Mouse (Mus musculus) embryonic facial prominence, embryonic 12.5 days (tissue): ENCODE results near the gene Pbx1. TPM values are rescaled to one million over a fixed set of nuclear protein-coding genes. Genes with fewer than 3 reads are reported as not detected.

Source experiments
- ATAC-seq: fragments of 200-750 bp; cut with Nextera tagmentation; 2 replicates; pipeline ENCODE4 v1.8.0; 2017; ENCODE audit not compliant: insufficient number of reproducible peaks, insufficient read depth, low FRiP score, low TSS enrichment
- H3K27ac ChIP-seq: fragments of 300-500 bp; sonication (generic); 2 replicates; pipeline ENCODE4 v1.5.1; 2016; ENCODE audit warnings: mild to moderate bottlenecking
- H3K27me3 ChIP-seq: fragments of 300-500 bp; sonication (generic); 2 replicates; pipeline ENCODE4 v1.6.1; 2016; ENCODE audit warnings: mild to moderate bottlenecking, moderate library complexity
- H3K36me3 ChIP-seq: fragments of 300-500 bp; sonication (generic); 2 replicates; pipeline ENCODE4 v1.6.1; 2016; ENCODE audit warnings: mild to moderate bottlenecking
- H3K4me1 ChIP-seq: fragments of 300-500 bp; sonication (generic); 2 replicates; pipeline ENCODE4 v1.6.1; 2016
- H3K4me2 ChIP-seq: fragments of 300-500 bp; sonication (generic); replicated peaks from 2 replicates; pipeline ENCODE4 v1.6.1; 2016; ENCODE audit warnings: mild to moderate bottlenecking, moderate library complexity
- H3K4me3 ChIP-seq: fragments of 300-500 bp; sonication (generic); 2 replicates; pipeline ENCODE4 v1.5.1; 2016; ENCODE audit warnings: mild to moderate bottlenecking
- H3K9ac ChIP-seq: fragments of 300-500 bp; sonication (generic); 2 replicates; pipeline ENCODE4 v1.6.1; 2016; ENCODE audit warnings: mild to moderate bottlenecking, moderate library complexity
- H3K9me3 ChIP-seq: fragments of 300-500 bp; sonication (generic); 2 replicates; pipeline ENCODE4 v1.6.1; 2016; ENCODE audit warnings: mild to moderate bottlenecking, moderate library complexity
- WGBS: fragments of 180-500 bp; shearing (Covaris S2); methylation state at CpG from one replicate; pipeline ENCODE4 v1.1.7; 2016; 5-methylcytosine and 5-hydroxymethylcytosine counted together
- polyA plus RNA-seq: library from polyadenylated mRNA; unstranded; fragments of >200 nt; fragmentation: Nextera tagmentation; extraction: Ambion mirVana; gene quantifications from 2 replicates; pipeline ENCODE4 v1.2.1, GENCODE M21; 2016

Pbx1 gene
- polyA plus RNA-seq, 1 experiment from 2014 or later: 66.3 TPM

- H3K4me2 ChIP-seq: no peak overlapping the region
- no peak overlapping the region for H3K4me3 ChIP-seq
- no peaks in the 10 kb centered on the region for H3K27me3 ChIP-seq
- peaks cover 18% of the 10 kb centered on the region for H3K4me1 ChIP-seq
- no peak overlapping the region for H3K27ac ChIP-seq
- H3K9ac ChIP-seq: no peak overlapping the region
- WGBS: 88% methylated on average over 7 of the region's 7 CpGs
- no peaks in the 10 kb centered on the region for H3K9me3 ChIP-seq
- no peak for ATAC-seq
- H3K36me3 ChIP-seq: no peaks in the 10 kb centered on the region
Measured at GRCm38 (mm10) chr1:168312710-168313447, 119.2 kb downstream of the Pbx1 start.

GRCm38 (mm10) chr1:168309101-168309521 is 123.0 kb downstream of the Pbx1 start:
- no peaks in the 10 kb centered on the region for H3K36me3 ChIP-seq
- whole genome bisulfite sequencing: 55% methylated on average over 8 of the region's 8 CpGs
- no peaks in the 10 kb centered on the region for H3K27me3 ChIP-seq
- no peak overlapping the region for H3K9ac ChIP-seq
- no peak; the same call in 1 of the 2 replicates for ATAC-seq
- no peaks in the 10 kb centered on the region for H3K9me3 ChIP-seq
- no peak overlapping the region for H3K4me3 ChIP-seq
- H3K27ac ChIP-seq: no peak overlapping the region
- no peak overlapping the region for H3K4me2 ChIP-seq
- H3K4me1 ChIP-seq: peaks cover 18% of the 10 kb centered on the region

- Histone ChIP-seq H3K36me3 (no peaks in the 10 kb centered on the region), H3K9me3 (no peaks in the 10 kb centered on the region)
Measured at GRCm38 (mm10) chr1:168307275-168308182, 124.5 kb downstream of the Pbx1 start.

GRCm38 (mm10) chr1:168300505-168300904 is 131.6 kb downstream of the Pbx1 start:
- H3K4me3 ChIP-seq: no peak overlapping the region
- H3K9me3 ChIP-seq: no peaks in the 10 kb centered on the region
- H3K4me1 ChIP-seq: peaks cover 16% of the 10 kb centered on the region; the same call in 1 of the 2 replicates
- no peak overlapping the region for H3K9ac ChIP-seq
- no peak overlapping the region for H3K4me2 ChIP-seq
- H3K27me3 ChIP-seq: no peaks in the 10 kb centered on the region
- H3K27ac ChIP-seq: peak overlapping the region; percentile 46; the same call in 1 of the 2 replicates
- ATAC-seq: no peak
- no peaks in the 10 kb centered on the region for H3K36me3 ChIP-seq
- 74% methylated on average over 6 of the region's 6 CpGs for WGBS

More at GRCm38 (mm10) chr1:168307275-168308182, 124.5 kb downstream of the Pbx1 start:
- Histone ChIP-seq H3K27me3 (no peaks in the 10 kb centered on the region), H3K4me1 (peaks cover 18% of the 10 kb centered on the region), H3K4me2 (no peak overlapping the region), H3K4me3 (no peak overlapping the region), H3K9ac (no peak overlapping the region), H3K27ac (no peak overlapping the region)
- ATAC-seq: no peak
- 81% methylated on average over 14 of the region's 14 CpGs for WGBS

- Histone ChIP-seq H3K27ac (no peak overlapping the region), H3K9me3 (no peaks in the 10 kb centered on the region), H3K36me3 (no peaks in the 10 kb centered on the region), H3K4me1 (peaks cover 16% of the 10 kb centered on the region; the same call in 1 of the 2 replicates), H3K4me3 (no peak overlapping the region), H3K4me2 (no peak overlapping the region), H3K9ac (no peak overlapping the region), H3K27me3 (no peaks in the 10 kb centered on the region)
- 65% methylated on average over 12 of the region's 12 CpGs for WGBS
- ATAC-seq: no peak
Measured at GRCm38 (mm10) chr1:168299928-168300365, 132.1 kb downstream of the Pbx1 start.

- H3K36me3 ChIP-seq: no peaks in the 10 kb centered on the region
- H3K4me2 ChIP-seq: no peak overlapping the region
- H3K27me3 ChIP-seq: no peaks in the 10 kb centered on the region
- ATAC-seq: no peak
- no peak overlapping the region for H3K4me3 ChIP-seq
- WGBS: 91% methylated on average over 8 of the region's 8 CpGs
- peaks cover 16% of the 10 kb centered on the region; the same call in 1 of the 2 replicates for H3K4me1 ChIP-seq
- H3K9me3 ChIP-seq: no peaks in the 10 kb centered on the region
- H3K9ac ChIP-seq: no peak overlapping the region
- no peak overlapping the region for H3K27ac ChIP-seq
Measured at GRCm38 (mm10) chr1:168299181-168299580, 132.9 kb downstream of the Pbx1 start.

- Histone ChIP-seq H3K27ac (no peak overlapping the region), H3K4me1 (peaks cover 27% of the 10 kb centered on the region), H3K9me3 (no peaks in the 10 kb centered on the region), H3K36me3 (peaks cover 4% of the 10 kb centered on the region; the same call in 1 of the 2 replicates), H3K4me3 (no peak overlapping the region), H3K9ac (no peak overlapping the region), H3K4me2 (no peak overlapping the region), H3K27me3 (no peaks in the 10 kb centered on the region)
- 68% methylated on average over 2 of the region's 2 CpGs for WGBS
- no peak for ATAC-seq
Measured at GRCm38 (mm10) chr1:168296290-168296689, 135.8 kb downstream of the Pbx1 start.

GRCm38 (mm10) chr1:168295782-168296181 is 136.3 kb downstream of the Pbx1 start:
- Histone ChIP-seq H3K27me3 (no peaks in the 10 kb centered on the region), H3K36me3 (peaks cover 4% of the 10 kb centered on the region; the same call in 1 of the 2 replicates), H3K4me1 (peaks cover 32% of the 10 kb centered on the region), H3K4me3 (no peak overlapping the region), H3K27ac (no peak overlapping the region), H3K9ac (no peak overlapping the region), H3K4me2 (no peak overlapping the region), H3K9me3 (no peaks in the 10 kb centered on the region)
- no peak for ATAC-seq
- WGBS: 83% methylated on average over 4 of the region's 4 CpGs

- peaks cover 4% of the 10 kb centered on the region; the same call in 1 of the 2 replicates for H3K36me3 ChIP-seq
- H3K4me1 ChIP-seq: peaks cover 37% of the 10 kb centered on the region
- H3K27me3 ChIP-seq: no peaks in the 10 kb centered on the region
- no peaks in the 10 kb centered on the region for H3K9me3 ChIP-seq
- ATAC-seq: no peak
- no peak overlapping the region for H3K4me2 ChIP-seq
- H3K4me3 ChIP-seq: no peak overlapping the region
- H3K27ac ChIP-seq: no peak overlapping the region
- WGBS: 84% methylated on average over 1 of the region's 1 CpGs
- H3K9ac ChIP-seq: no peak overlapping the region
Measured at GRCm38 (mm10) chr1:168293673-168294072, 138.4 kb downstream of the Pbx1 start.

- Histone ChIP-seq H3K27me3 (no peaks in the 10 kb centered on the region), H3K4me3 (no peak overlapping the region), H3K9ac (no peak overlapping the region), H3K36me3 (peaks cover 4% of the 10 kb centered on the region; the same call in 1 of the 2 replicates), H3K4me1 (peaks cover 53% of the 10 kb centered on the region), H3K4me2 (no peak overlapping the region), H3K9me3 (no peaks in the 10 kb centered on the region), H3K27ac (no peak overlapping the region)
- WGBS: 77% methylated on average over 9 of the region's 9 CpGs
- ATAC-seq: no peak
Measured at GRCm38 (mm10) chr1:168292106-168292505, 140.0 kb downstream of the Pbx1 start.

GRCm38 (mm10) chr1:168291643-168292040 is 140.4 kb downstream of the Pbx1 start:
- Histone ChIP-seq H3K36me3 (peaks cover 4% of the 10 kb centered on the region; the same call in 1 of the 2 replicates), H3K27ac (no peak overlapping the region), H3K9me3 (no peaks in the 10 kb centered on the region), H3K4me2 (no peak overlapping the region), H3K27me3 (no peaks in the 10 kb centered on the region), H3K9ac (no peak overlapping the region), H3K4me1 (peaks cover 55% of the 10 kb centered on the region), H3K4me3 (no peak overlapping the region)
- no peak for ATAC-seq
- 83% methylated on average over 6 of the region's 6 CpGs for WGBS
